Mouse (Mus musculus) midbrain, embryonic 12.5 days (tissue): ENCODE measurements around the gene Cfap52. TPM values are rescaled to one million over a fixed set of nuclear protein-coding genes. Genes with fewer than 3 reads are reported as not detected.

ENCODE experiments used
- ATAC-seq: fragments of 200-750 bp; cut with Nextera tagmentation; 2 replicates; pipeline ENCODE4 v1.8.0; 2017; ENCODE audit warnings: low read depth, moderate TSS enrichment, moderate library complexity; ENCODE audit not compliant: low FRiP score
- H3K27ac ChIP-seq: fragments of 300-500 bp; sonication (generic); replicated peaks from 2 replicates; pipeline ENCODE4 v1.5.1; 2016; ENCODE audit warnings: mild to moderate bottlenecking
- H3K27me3 ChIP-seq: fragments of 300-500 bp; sonication (generic); 2 replicates; pipeline ENCODE4 v1.6.1; 2016; ENCODE audit warnings: mild to moderate bottlenecking
- H3K36me3 ChIP-seq: fragments of 300-500 bp; sonication (generic); 2 replicates; pipeline ENCODE4 v1.6.1; 2016
- H3K4me1 ChIP-seq: fragments of 300-500 bp; sonication (generic); 2 replicates; pipeline ENCODE4 v1.6.1; 2016
- H3K4me2 ChIP-seq: fragments of 300-500 bp; sonication (generic); replicated peaks from 2 replicates; pipeline ENCODE4 v1.6.1; 2016; ENCODE audit warnings: mild to moderate bottlenecking, moderate library complexity
- H3K4me3 ChIP-seq: fragments of 300-500 bp; sonication (generic); 2 replicates; pipeline ENCODE4 v1.5.1; 2016; ENCODE audit warnings: mild to moderate bottlenecking
- H3K9ac ChIP-seq: fragments of 300-500 bp; sonication (generic); replicated peaks from 2 replicates; pipeline ENCODE4 v1.6.1; 2016; ENCODE audit warnings: mild to moderate bottlenecking, moderate library complexity
- H3K9me3 ChIP-seq: fragments of 300-500 bp; sonication (generic); 2 replicates; pipeline ENCODE4 v1.6.1; 2016; ENCODE audit warnings: mild to moderate bottlenecking
- WGBS: fragments of 180-500 bp; shearing (Covaris S2); methylation state at CpG from one replicate; pipeline ENCODE4 v1.1.7; 2016; 5-methylcytosine and 5-hydroxymethylcytosine counted together
- polyA plus RNA-seq: library from polyadenylated mRNA; unstranded; fragments of >200 nt; fragmentation: Nextera tagmentation; extraction: Ambion mirVana; gene quantifications from 2 replicates; pipeline ENCODE4 v1.2.1, GENCODE M21; 2016

Gene Cfap52
- polyA plus RNA-seq, 1 experiment from 2014 or later = 0.57 TPM

DNA sequence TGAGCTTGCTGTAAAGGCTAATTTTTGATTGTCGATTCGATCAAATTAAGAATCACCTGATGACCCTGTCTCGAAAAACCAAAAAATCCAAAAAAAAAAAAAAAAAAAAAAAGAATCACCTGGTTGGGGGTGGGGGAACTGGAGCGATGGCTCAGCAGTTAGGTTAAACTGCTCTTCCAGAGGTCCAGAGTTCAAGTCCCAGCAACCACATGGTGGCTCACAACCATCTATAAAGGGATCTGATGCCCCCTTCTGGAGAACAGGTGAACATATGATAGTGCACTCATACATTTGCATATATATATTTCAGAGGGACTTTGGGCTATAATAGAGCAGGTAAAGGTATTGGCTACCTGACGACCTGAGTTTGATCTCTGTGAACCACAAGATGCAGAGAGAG lies 41.7 kb downstream of the Cfap52 start:
- H3K4me3 ChIP-seq = no peak overlapping the region
- no peaks in the 10 kb centered on the region for H3K36me3 ChIP-seq
- H3K4me2 ChIP-seq = no peak overlapping the region
- no peaks in the 10 kb centered on the region for H3K9me3 ChIP-seq
- ATAC-seq = no peak
- peaks cover 36% of the 10 kb centered on the region for H3K27me3 ChIP-seq
- H3K4me1 ChIP-seq = peaks cover 15% of the 10 kb centered on the region
- no peak overlapping the region for H3K27ac ChIP-seq
- H3K9ac ChIP-seq = no peak overlapping the region
- WGBS = 91% methylated on average over 5 of the region's 5 CpGs

DNA sequence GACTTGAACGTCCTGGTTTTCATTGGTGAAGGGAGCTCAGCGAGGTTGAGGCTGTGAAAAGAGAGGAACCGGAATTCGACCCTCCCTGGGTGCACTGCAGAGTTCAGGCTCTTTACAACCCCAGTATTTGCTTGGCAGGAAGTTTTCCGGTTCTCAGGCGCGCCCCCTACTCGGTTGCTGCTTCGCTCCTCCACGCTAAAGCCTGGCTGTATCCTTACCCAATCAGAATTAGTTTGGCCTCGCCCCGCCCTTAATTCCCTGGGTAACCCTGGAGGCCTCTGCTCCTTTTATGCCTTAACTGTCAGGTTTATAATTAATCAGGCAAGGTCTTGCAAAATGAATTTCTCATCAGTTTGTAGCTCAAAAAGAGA lies 42.7 kb downstream of the Cfap52 start:
- Histone ChIP-seq H3K4me2 (peak overlapping the region; percentile 100), H3K9ac (no peak overlapping the region), H3K36me3 (no peaks in the 10 kb centered on the region), H3K4me3 (peak overlapping the region; percentile 78), H3K27me3 (peaks cover 36% of the 10 kb centered on the region), H3K9me3 (no peaks in the 10 kb centered on the region), H3K4me1 (peaks cover 15% of the 10 kb centered on the region), H3K27ac (no peak overlapping the region)
- peak; percentile 87 for ATAC-seq
- WGBS = under 1% methylated on average over 12 of the region's 12 CpGs

DNA sequence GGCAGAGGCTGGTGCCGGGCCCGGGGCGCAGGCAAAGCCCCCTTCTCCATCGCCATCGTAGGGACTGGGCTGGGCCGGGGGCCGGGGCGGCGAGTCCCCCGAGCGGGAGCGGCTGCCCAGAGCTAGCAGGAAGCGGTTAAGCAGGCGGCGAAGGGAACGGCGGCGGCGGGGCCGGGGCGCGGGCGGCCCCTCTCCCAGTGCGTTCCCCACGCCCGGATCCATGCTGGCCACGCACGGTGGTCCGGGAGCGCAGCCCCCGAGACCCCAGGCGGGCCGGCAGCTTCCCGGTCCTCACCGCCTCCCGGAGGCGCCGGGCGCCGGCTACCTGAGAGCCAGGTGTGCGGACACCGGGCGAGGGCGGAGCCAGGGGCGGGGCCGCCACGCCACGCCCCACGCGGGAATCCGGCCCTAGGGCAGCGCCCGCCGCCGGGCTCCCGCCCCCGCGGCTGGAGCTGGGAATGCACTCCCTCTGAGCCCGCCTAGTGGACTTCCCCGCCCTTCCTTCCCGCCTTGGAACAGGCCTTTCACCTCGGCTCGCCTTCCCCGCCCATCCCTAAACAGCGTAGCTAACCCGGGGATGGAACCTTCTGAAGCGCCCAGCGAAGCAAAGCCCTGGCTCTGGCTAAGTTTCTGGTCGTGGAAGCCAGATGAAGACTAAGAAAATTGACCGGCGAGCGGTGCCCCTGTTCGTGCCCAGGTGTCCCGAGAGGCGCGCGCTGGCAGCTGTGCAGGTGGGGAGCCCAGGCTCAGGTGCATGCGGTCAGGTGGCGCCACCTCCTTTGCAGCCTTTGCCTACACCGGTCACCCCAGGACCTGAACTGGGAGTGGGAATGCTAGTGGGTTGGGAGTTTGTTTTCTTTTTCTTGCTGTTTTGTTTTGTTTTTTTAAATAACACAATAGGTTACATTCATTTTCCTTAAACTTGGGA lies 43.4 kb downstream of the Cfap52 start, which contains the start of gene Usp43:
Usp43 (minus strand) TSS at position 327 of the 928 bp plus-strand sequence.
- H3K4me2 ChIP-seq = peak within 1 kb of the TSS; percentile 100
- H3K4me1 ChIP-seq = peaks cover 15% of the 10 kb centered on the region
- no peaks in the 10 kb centered on the region for H3K36me3 ChIP-seq
- H3K27me3 ChIP-seq = peaks cover 36% of the 10 kb centered on the region
- H3K9ac ChIP-seq = peak within 1 kb of the TSS; percentile 60
- no peak within 1 kb of the TSS for H3K27ac ChIP-seq
- H3K9me3 ChIP-seq = no peaks in the 10 kb centered on the region
- under 1% methylated on average over 63 of the region's 80 CpGs for WGBS
- H3K4me3 ChIP-seq = peak within 1 kb of the TSS; percentile 78
- peak; percentile 48 for ATAC-seq

DNA sequence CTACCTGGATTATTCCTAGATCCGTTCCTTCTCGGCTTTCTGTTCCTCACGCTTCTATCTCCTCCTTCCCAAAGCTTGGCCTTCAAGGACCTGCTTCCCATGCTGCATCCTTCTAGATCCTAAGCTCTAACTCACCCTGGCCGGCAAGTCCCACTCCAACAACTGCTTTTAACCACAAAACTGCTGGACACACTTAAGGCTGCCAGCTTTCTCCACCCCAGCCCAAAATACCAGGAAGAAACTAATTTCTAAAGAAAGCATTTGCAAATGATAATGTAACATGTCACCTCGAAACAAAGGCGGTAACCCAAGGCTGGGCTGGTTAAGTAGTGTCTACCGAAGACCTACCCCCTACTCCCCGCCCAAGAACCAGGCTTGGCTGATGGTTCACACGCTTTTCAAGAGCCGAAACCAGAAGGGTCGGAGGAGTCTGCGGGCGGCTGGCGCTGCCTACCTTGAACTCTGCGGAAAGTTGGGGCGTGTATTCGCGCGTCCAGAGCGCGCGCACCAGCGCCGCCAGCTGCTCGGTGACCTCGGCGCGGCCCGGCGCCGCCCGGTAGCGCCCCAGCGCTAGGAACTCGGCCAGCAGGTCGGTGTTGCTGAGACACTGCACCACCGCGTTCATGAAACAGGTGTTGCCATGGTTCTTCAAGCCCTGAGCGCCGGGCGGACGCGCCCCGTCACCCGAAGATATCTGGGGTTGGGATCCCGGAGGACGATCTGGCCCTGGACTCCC lies 44.2 kb downstream of the Cfap52 start:
- peak; percentile 30; the same call in 1 of the 2 replicates for ATAC-seq
- WGBS = 2% methylated on average over 47 of the region's 47 CpGs
- no peak overlapping the region for H3K27ac ChIP-seq

DNA sequence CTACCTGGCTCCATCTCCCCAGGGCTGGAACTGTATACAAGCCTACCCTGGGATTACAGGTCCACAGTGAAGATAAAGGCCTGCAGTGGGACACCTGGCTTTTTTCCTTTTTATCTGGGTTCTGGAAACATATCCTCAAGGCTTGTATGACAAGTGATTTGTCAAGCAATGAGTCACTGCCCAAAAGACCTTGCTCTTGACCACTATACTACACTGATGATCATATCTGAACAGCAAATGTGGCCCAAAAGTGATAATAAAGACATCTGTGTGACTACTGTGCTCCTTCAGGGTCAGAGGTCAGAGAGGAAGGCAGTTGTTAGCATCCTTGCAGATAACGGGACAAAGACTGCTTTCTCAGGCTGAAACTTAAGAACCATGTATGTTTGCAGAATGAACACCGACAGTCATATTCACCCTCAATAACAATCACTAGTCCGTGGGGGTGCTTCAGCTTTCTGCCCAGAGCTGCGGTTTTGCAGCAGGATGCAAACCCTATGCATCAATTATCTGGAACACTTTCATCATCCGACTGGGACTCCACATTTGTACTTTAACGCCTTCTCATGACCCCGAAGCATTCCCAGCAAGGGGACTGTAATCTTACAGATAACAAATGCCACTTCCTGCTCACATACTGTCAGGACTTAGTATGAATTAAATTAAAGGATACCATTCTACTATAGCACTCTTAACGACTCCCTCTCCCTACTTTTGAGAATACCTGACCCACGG lies 45.1 kb downstream of the Cfap52 start:
- Histone ChIP-seq H3K4me2 (no peak overlapping the region), H3K9me3 (no peaks in the 10 kb centered on the region), H3K9ac (no peak overlapping the region), H3K4me3 (no peak overlapping the region), H3K27me3 (peaks cover 36% of the 10 kb centered on the region), H3K36me3 (no peaks in the 10 kb centered on the region), H3K27ac (no peak overlapping the region), H3K4me1 (peaks cover 15% of the 10 kb centered on the region)
- no peak for ATAC-seq
- WGBS = 60% methylated on average over 9 of the region's 9 CpGs

More for the DNA sequence above, 44.2 kb downstream of the Cfap52 start:
- H3K27me3 ChIP-seq = peaks cover 36% of the 10 kb centered on the region
- peak overlapping the region; percentile 100 for H3K4me2 ChIP-seq
- no peaks in the 10 kb centered on the region for H3K36me3 ChIP-seq
- peak overlapping the region; percentile 60 for H3K9ac ChIP-seq
- no peaks in the 10 kb centered on the region for H3K9me3 ChIP-seq
- H3K4me1 ChIP-seq = peaks cover 15% of the 10 kb centered on the region
- peak overlapping the region; percentile 78 for H3K4me3 ChIP-seq

DNA sequence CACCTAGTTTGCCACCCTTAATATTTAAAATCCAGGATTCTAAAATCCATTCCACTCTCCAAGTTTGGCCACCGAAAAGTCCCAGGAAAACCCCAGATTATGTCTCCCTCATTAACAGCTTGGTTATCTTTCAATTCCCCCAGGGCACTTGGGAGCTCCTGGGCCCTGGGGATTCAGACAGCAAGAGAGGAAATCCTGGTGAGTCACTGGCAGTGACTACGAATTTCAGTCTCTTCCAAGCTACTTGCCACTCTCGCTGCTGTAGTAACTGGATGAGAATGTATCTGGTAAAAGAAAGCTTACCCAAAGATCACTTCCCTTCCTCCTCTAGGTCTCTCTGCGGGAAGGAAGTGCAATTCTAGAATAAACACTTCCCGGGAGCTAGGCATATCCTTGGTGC lies 45.9 kb downstream of the Cfap52 start:
- Histone ChIP-seq H3K4me2 (no peak overlapping the region), H3K4me1 (peaks cover 15% of the 10 kb centered on the region), H3K36me3 (no peaks in the 10 kb centered on the region), H3K27ac (no peak overlapping the region), H3K4me3 (no peak overlapping the region), H3K9ac (no peak overlapping the region), H3K9me3 (no peaks in the 10 kb centered on the region), H3K27me3 (peaks cover 36% of the 10 kb centered on the region)
- WGBS = 78% methylated on average over 5 of the region's 5 CpGs
- no peak for ATAC-seq

DNA sequence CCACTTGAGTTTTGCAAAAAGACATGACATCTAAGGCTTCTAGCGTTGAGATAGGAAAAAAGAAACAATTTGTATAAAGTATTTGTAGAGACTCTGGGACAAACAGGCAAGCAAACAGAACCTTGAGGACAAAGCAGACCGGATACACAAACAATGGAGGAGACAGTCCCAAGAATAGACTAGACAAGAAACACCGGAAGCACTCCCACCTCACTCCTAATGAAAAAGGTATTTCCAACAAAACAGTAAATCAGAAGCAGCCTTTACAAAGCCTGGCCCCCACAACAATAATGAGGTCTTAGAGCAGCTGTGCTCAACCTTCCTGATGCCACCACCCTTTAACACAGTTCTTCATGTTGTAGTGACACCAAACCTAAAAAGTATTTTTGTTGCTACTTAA lies 48.3 kb downstream of the Cfap52 start:
- no peaks in the 10 kb centered on the region for H3K36me3 ChIP-seq
- H3K27ac ChIP-seq = no peak overlapping the region
- H3K4me2 ChIP-seq = no peak overlapping the region
- no peak overlapping the region for H3K9ac ChIP-seq
- no peak for ATAC-seq
- H3K9me3 ChIP-seq = no peaks in the 10 kb centered on the region
- WGBS = 84% methylated on average over 3 of the region's 3 CpGs
- H3K4me1 ChIP-seq = peaks cover 10% of the 10 kb centered on the region; the same call in 1 of the 2 replicates
- H3K4me3 ChIP-seq = no peak overlapping the region
- H3K27me3 ChIP-seq = peaks cover 33% of the 10 kb centered on the region

DNA sequence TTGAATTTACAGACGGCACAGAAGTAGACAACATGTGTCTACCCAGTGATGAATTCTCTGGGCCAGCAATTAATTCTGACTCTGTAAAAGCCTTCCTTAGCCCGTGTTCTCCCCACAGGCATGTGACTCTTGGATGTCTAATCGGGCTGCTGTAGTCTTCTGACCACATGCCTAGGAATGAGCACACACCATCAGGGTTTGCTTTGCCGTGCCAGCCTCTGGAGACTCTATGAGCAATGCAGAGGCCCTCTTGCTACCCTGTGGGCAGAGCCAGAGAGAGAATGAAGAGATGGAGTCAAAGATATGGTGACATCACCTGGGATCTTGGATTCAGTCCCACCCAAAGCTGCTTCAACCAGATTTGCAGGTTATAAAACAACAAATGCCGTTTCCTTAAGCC lies 54.4 kb downstream of the Cfap52 start:
- 94% methylated on average over 5 of the region's 5 CpGs for WGBS
- H3K27ac ChIP-seq = no peak overlapping the region
- H3K9ac ChIP-seq = no peak overlapping the region
- H3K4me2 ChIP-seq = no peak overlapping the region
- no peak overlapping the region for H3K4me3 ChIP-seq
- no peaks in the 10 kb centered on the region for H3K36me3 ChIP-seq
- ATAC-seq = no peak
- H3K9me3 ChIP-seq = no peaks in the 10 kb centered on the region
- no peaks in the 10 kb centered on the region for H3K4me1 ChIP-seq
- H3K27me3 ChIP-seq = no peaks in the 10 kb centered on the region

DNA sequence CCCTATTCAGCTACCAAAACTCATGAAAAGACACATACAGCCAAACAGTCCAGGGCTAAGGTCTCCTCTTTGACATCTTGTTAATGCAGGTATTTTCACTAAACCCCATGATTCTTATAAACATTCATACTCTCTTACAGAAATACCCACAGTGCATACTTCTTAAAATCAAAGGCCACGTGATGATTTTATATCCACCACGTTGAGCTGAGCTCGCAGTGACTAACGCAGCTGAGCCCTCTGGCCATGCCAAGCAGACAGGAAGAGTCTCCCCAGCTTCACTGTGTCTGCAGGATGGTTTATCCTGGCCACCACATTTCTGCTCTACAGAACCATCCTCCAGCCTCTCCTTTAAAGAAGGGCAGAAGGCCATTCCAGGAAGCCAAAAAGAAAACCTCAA lies 61.7 kb downstream of the Cfap52 start:
- no peaks in the 10 kb centered on the region for H3K4me1 ChIP-seq
- H3K9ac ChIP-seq = no peak overlapping the region
- no peak overlapping the region for H3K27ac ChIP-seq
- no peaks in the 10 kb centered on the region for H3K9me3 ChIP-seq
- no peak overlapping the region for H3K4me3 ChIP-seq
- H3K36me3 ChIP-seq = no peaks in the 10 kb centered on the region
- no peaks in the 10 kb centered on the region; the same call in 1 of the 2 replicates for H3K27me3 ChIP-seq
- H3K4me2 ChIP-seq = no peak overlapping the region
- 90% methylated on average over 4 of the region's 4 CpGs for WGBS
- no peak for ATAC-seq

DNA sequence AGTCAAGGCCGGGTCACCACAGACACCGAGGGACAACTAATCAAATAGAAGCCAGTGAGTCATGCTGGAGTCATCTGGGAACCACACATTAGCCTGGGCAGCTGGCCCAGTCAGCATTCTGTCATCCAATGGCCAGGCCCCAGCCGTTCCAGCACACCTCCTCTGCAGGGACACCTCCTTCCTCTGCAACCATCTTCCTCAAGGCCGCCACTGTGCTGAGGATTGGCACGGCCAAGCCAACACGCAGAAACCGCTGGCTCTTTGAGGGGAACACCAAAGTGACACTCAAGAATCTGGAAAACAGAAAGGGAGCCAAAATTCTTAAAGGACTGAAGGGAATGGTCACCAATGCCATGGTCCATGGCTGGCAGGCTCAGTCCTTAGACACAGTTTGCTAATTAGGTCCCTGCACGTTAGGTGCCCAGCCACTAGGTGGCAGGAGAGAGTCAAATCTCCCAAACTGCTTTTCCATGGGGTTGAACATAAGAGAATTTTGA lies 68.3 kb downstream of the Cfap52 start:
- WGBS = 69% methylated on average over 8 of the region's 8 CpGs
- ATAC-seq = no peak

DNA sequence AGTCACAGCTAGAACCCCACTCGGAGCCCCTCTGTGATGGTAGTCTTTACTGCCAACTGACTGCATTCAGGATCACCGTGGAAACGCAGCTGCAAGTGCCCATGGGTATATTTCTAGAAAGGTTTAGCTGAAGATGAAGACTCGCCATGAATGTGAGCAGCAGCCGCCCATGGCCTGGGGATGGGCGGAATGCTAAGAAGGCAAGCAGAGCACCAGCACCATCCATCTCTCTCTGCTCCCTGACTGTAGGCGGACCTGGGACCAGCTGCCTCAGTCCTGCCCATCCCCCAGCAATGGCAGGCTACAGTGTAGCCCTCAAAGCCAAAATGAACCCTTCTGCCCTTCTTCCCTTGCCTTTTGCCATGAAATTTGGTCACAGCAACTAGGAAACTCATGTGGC lies 69.8 kb downstream of the Cfap52 start:
- Histone ChIP-seq H3K4me3 (no peak overlapping the region), H3K27ac (no peak overlapping the region), H3K4me1 (peaks cover 4% of the 10 kb centered on the region; the same call in 1 of the 2 replicates), H3K27me3 (no peaks in the 10 kb centered on the region), H3K36me3 (no peaks in the 10 kb centered on the region), H3K9ac (no peak overlapping the region), H3K9me3 (no peaks in the 10 kb centered on the region), H3K4me2 (no peak overlapping the region)
- ATAC-seq = no peak
- WGBS = 71% methylated on average over 7 of the region's 7 CpGs

More for the DNA sequence above, 68.3 kb downstream of the Cfap52 start:
- Histone ChIP-seq H3K4me3 (no peak overlapping the region), H3K27me3 (no peaks in the 10 kb centered on the region), H3K9me3 (no peaks in the 10 kb centered on the region), H3K9ac (no peak overlapping the region), H3K4me1 (peaks cover 4% of the 10 kb centered on the region; the same call in 1 of the 2 replicates), H3K4me2 (no peak overlapping the region), H3K27ac (no peak overlapping the region), H3K36me3 (no peaks in the 10 kb centered on the region)
